Mouse (Mus musculus): ENCODE results near the gene Pex11b. TPM values are rescaled to one million over a fixed set of nuclear protein-coding genes. Genes with fewer than 3 reads are reported as not detected.
A peak's percentile ranks its signal among the peaks of the same experiment; 100 is the strongest.
"Not testable (repeated sequence)": the region's sequence is repeated elsewhere in the genome, so short reads cannot be mapped to it uniquely, and the experiment has no call there.

Pex11b gene
- 10 to 100 TPM; 48.1 to 49.8 TPM for total RNA-seq (2021)
- long read RNA-seq, experiment 1, transcript Pex11b-202 (4 exons, 2,424 nt): major isoform, 33 of 56 reads
- long read RNA-seq, experiment 1, transcript Pex11b-201 (5 exons, 1,122 nt): minor isoform, 5 of 56 reads
- long read RNA-seq, experiment 1, transcript Pex11b-206 (4 exons, 1,017 nt): minor isoform, 5 of 56 reads
- long read RNA-seq, experiment 1, partial matches to known transcripts: 9 of 56 reads
- long read RNA-seq, experiment 1, other reads (novel, unspliced or antisense): 0 of 56 reads
- long read RNA-seq, experiment 2, transcript Pex11b-202 (4 exons, 2,424 nt): major isoform, 56 of 88 reads
- long read RNA-seq, experiment 2, transcript Pex11b-201 (5 exons, 1,122 nt): minor isoform, 9 of 88 reads
- long read RNA-seq, experiment 2, transcript Pex11b-206 (4 exons, 1,017 nt): minor isoform, 8 of 88 reads
- long read RNA-seq, experiment 2, partial matches to known transcripts: 8 of 88 reads
- long read RNA-seq, experiment 2, other reads (novel, unspliced or antisense): 4 of 88 reads

- DNase-seq (ENCODE audit: low spot score in 2 of 2): peak; percentile 84 to 88
Measured at GRCm38 (mm10) chr3:96634928-96635879, at the start of gene Pex11b, which contains the start of gene Gm42957. TSS of gene Pex11b (plus strand) at chr3:96635376. TSS of gene Gm42957 (plus strand) at chr3:96635474.

DNA sequence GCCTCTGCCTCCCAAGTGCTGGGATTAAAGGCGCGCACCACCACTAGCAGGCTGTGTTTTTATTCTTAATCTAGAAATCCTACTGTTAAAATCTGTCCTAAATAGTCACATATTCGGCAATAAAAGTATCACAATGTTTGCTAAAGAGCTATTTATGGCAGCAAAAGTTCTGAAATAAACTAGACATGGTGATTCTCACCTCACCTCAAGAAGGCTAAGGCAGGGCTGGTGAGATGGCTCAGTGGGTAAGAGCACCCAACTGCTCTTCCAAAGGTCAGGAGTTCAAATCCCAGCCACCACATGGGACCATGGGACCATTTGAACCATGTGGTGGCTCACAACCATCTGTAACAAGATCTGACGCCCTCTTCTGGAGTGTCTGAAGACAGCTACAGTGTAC lies 44.5 kb upstream of the Pex11b start:
- DNase-seq (ENCODE audit: low spot score in 2 of 2): no peak

- DNase-seq (ENCODE audit: low spot score in 2 of 2): no peak
Measured at GRCm38 (mm10) chr3:96593374-96593773, 41.8 kb upstream of the Pex11b start.

DNA sequence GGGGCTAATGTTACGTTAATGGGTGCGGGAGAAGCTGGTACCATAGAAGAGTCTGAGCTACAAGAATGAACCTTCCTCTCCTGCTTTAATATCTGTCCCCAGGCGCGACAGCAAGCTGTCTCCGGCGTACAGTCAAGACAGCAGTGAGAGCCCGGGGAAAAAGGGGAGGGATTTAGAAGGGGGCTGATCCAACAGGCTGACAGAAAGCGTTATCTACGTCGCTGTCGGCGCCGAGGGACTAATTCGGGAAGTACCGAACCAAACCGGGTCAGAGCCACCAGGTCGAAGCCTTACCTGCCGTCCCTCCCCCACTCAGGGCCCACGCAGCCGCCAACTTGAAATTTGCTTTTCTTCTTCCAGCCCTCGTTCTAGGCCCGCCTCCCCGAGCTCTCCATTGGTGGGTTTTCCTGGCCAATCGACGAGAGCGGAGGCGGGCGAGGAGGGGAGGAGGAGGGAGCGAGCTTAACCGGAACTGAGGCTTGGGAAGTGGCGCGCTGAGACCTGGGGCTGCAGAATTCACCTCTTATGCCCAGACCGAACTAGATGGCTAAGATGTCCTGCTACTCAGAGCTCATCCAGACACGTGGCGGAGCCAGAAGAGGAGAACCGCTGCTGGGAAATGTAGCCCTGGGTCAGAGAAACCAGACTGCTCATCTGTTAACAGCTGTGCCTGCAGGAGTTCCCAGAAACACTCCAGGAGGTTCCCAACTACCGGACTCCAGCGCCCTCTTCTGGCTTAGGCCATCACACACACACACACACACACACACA lies 41.2 kb upstream of the Pex11b start, which contains the start of gene Polr3gl:
Polr3gl (minus strand) TSS at position 392 of the 771 bp plus-strand sequence.
- DNase-seq (ENCODE audit: low spot score in 2 of 2): peak; percentile 94 to 95

DNA sequence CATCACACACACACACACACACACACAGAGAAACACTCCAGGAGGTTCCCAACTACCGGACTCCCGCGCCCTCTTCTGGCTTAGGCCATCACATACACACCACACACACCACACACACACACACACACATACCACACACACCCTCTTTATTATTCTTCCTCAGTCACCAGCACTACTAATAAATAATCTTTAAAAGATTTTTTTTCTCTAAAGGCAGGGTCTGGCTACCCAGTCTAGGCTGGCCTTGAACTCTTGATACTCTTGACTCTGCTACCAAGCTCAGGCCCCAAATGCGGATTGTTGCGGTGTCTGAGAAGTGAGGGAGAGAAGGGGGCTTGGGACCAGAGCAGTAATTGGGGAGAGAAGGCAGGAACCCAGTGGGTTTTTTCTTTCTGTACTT lies 40.3 kb upstream of the Pex11b start:
- DNase-seq (ENCODE audit: low spot score in 2 of 2): no peak

GRCm38 (mm10) chr3:96595661-96596060 lies 39.5 kb upstream of the Pex11b start:
- DNase-seq (ENCODE audit: low spot score in 2 of 2): peak in 1 of 2 experiments; percentile 45

DNA sequence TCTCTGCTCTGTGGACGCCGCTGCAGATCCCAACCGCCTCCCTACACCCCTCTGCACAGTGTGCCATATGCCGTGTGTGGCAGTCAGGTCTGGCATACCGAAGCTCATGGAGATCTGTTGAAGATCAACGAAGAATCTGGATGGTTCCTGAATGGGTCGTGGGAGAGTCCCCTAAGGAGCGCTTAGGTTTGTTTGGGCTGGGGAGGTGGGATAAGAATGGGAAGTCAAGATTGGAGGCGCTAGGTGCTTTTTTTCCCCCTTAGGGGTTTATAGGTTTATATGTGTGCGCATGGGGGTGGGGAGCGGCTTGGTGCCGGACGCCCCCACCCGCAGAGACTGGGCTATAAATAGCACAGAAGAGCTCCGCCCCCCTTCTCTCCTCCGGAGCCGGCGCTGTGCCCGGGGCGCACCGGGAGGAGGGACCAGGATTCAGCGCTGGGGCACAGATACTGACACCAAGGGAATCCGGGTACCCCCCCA lies 38.9 kb upstream of the Pex11b start, which contains the start of gene Ankrd34a:
Ankrd34a (plus strand) TSS at position 409 of the 480 bp plus-strand sequence.
- DNase-seq (ENCODE audit: low spot score in 2 of 2): peak; percentile 73 to 75

GRCm38 (mm10) chr3:96596855-96597254 lies 38.3 kb upstream of the Pex11b start:
- DNase-seq (ENCODE audit: low spot score in 2 of 2): no peak

GRCm38 (mm10) chr3:96597435-96597891 lies 37.7 kb upstream of the Pex11b start:
- peak in 1 of 2 experiments; percentile 64 for DNase-seq (ENCODE audit: low spot score in 2 of 2)

DNA sequence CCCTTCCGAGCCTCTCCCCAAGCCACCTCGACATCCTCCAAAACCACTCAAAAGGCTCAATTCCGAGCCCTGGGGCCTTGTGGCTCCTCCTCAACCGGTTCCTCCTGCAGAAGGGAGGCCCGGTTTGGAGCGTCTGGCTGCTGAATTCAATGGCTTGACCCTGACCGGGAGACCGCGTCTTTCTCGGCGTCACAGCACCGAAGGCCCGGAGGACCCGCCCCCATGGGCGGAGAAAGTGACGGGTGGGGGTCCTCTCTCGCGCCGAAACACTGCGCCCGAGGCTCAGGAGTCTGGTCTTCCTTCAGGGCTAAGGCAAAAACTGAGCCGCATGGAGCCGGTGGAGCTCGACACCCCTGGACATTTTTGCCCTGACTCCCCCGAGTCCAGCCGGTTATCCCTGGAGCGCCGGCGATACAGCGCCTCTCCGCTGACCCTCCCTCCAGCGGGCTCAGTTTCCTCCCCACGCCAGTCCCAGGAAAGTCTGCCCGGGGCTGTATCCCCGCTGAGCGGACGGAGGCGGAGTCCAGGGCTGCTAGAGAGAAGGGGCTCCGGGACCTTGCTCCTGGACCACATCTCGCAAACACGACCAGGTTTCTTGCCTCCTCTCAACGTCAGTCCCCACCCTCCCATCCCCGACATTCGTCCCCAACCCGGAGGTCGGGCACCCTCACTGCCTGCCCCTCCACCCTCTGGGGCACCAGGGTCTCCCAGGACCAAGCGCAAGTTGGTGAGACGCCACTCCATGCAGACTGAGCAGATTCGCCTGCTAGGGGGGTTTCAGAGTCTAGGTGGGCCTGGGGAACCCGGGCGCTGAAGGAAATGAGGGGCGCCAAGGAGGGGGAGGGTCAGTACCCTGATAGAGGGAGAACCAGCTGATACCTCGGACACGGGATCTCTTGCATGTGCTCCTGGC lies 36.8 kb upstream of the Pex11b start:
- peak; percentile 68 to 73 for DNase-seq (ENCODE audit: low spot score in 2 of 2)

DNA sequence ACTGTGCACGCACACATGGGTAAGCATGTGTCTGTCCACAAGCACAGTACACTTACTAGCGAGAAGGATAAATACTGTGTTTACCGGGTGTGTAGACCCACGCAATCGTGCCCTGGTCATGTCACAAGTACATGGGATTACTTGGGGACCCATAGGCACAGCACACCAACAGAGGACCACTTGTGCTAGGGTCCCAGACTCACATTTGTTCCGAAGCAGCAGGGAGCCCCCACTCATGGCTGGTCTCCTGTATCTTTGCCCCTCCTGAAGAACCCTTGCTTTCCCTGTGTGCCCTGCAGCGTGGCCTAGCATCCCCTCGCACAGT lies 36.1 kb upstream of the Pex11b start:
- no peak for DNase-seq (ENCODE audit: low spot score in 2 of 2)

DNA sequence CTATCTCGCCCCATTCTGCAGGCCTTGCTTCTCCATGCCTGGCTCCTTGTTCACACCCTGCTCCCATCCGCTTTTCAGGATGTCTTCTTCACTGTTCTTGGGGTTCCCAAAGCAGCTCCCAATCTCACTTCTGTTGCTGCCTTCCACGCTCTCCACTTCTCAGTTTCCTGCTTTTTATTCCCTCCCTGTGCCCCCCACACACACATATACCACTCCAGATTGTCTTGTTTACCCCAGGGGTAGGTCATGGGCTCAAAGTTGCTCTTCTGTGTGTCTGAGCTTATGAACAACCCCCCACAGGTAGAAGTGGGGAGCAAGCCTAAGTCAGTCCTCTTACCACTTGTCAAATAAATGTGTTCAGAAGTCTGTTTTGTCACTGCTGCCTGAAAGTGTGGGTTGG lies 35.8 kb upstream of the Pex11b start:
- no peak for DNase-seq (ENCODE audit: low spot score in 2 of 2)

DNA sequence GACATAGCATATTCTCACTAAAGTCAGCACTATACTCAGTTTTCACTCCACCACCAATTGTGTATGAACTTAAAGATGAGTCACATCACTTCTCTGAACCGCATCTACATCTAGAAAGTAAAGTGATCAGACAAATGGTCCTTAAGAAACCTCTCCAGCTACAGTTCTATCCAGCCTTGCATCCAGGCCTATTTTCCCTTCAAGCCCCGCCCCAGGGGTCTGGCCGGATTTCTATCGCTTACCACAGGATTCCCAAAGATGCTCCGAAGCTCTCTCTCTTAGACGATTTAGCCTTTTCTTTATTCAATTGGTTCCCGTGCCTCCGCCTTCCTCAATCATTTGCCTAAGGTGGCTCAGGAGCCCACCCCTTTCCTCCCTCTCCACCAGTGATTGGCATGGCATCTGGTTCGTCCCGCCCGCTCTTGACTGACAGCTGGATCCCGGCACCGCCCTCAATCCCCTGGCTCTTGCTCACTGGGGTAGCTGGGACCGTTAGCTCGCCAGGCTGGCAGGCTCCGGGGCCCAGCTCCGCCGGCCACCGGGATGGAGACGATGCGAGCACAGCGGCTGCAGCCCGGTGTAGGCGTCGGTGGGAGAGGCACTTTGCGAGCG lies 34.4 kb upstream of the Pex11b start, which contains the start of gene Lix1l:
Lix1l (plus strand) TSS at position 511 of the 612 bp plus-strand sequence.
- peak; percentile 90 to 97 for DNase-seq (ENCODE audit: low spot score in 2 of 2)

GRCm38 (mm10) chr3:96601251-96601787 lies 33.9 kb upstream of the Pex11b start:
- DNase-seq (ENCODE audit: low spot score in 2 of 2): peak; percentile 59 to 61

- peak in 1 of 2 experiments; percentile 63 for DNase-seq (ENCODE audit: low spot score in 2 of 2)
Measured at GRCm38 (mm10) chr3:96601941-96602703, 33.1 kb upstream of the Pex11b start.

- DNase-seq (ENCODE audit: low spot score in 2 of 2): no peak
Measured at GRCm38 (mm10) chr3:96602704-96603084, 32.5 kb upstream of the Pex11b start.

DNA sequence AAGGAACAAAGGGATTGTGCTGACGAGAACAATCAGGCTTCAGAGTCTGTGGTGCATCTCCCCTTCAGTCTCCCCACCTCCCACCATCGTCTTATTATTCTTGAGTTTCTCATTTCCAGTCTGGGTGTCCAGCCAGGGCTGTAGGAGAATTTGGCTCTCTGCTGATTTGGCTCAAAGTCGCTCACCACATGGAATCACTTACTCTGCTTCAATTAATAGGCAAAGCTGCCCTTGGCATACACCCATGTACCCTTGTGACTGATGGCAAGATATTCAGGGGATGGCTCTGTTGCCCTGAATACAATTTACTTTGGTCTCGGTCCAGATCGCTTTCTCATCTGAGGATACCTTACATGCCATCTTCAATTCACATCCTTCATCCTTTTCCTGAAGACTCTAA lies 31.9 kb upstream of the Pex11b start:
- no peak for DNase-seq (ENCODE audit: low spot score in 2 of 2)

DNA sequence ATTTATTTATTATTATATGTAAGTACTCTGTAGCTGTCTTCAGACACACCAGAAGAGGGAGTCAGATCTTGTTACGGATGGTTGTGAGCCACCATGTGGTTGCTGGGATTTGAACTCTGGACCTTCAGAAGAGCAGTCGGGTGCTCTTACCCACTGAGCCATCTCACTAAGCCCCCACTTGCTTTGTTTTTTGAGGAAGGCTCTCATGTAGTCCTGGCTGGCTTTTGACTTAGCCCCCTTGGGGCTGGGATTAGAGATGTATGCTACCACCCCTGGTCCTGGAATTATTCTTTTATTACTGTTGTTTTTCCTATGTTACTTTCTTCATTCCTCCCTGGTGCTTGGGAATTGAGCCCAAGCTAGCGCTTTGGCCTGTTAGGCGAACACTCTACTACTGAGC lies 29.2 kb upstream of the Pex11b start:
- not testable (repeated sequence) for DNase-seq (ENCODE audit: low spot score in 2 of 2)
